Mouse (Mus musculus) ES-Bruce4 (cell line): ENCODE results near the gene Sdk2. TPM values are rescaled to one million over a fixed set of nuclear protein-coding genes. Genes with fewer than 3 reads are reported as not detected.

Source experiments
- H3K27ac ChIP-seq: 2 replicates; pipeline ENCODE4 v1.5.1; 2012; ENCODE audit warnings: low read length, inconsistent platforms; ENCODE audit not compliant: insufficient read depth
- H3K27me3 ChIP-seq: 2 replicates; pipeline ENCODE4 v1.6.1; 2012; ENCODE audit warnings: mild to moderate bottlenecking, low read length, inconsistent platforms; ENCODE audit not compliant: control insufficient read depth, poor library complexity, insufficient read depth, severe bottlenecking
- H3K36me3 ChIP-seq: 2 replicates; pipeline ENCODE4 v1.6.1; 2012; ENCODE audit warnings: inconsistent platforms, mild to moderate bottlenecking, low read length, moderate library complexity; ENCODE audit not compliant: control insufficient read depth, poor library complexity, insufficient read depth, severe bottlenecking
- H3K4me1 ChIP-seq: one replicate; pipeline ENCODE4 v1.8.1; 2011; ENCODE audit warnings: low read length; ENCODE audit not compliant: control insufficient read depth, insufficient read depth
- H3K4me3 ChIP-seq: 2 replicates; pipeline ENCODE4 v1.5.1; 2011; ENCODE audit warnings: low read depth, mild to moderate bottlenecking, low read length
- H3K9ac ChIP-seq: 2 replicates; pipeline ENCODE4 v1.6.1; 2012; ENCODE audit warnings: low read depth, mild to moderate bottlenecking, inconsistent platforms; ENCODE audit not compliant: poor library complexity, severe bottlenecking
- H3K9me3 ChIP-seq: replicated peaks from 2 replicates; pipeline ENCODE4 v1.6.1; 2012; ENCODE audit warnings: mild to moderate bottlenecking, low read length, inconsistent platforms; ENCODE audit not compliant: control insufficient read depth, poor library complexity, insufficient read depth, severe bottlenecking
- CTCF ChIP-seq: IDR thresholded peaks from one replicate; pipeline ENCODE4 v1.8.1; 2011; ENCODE audit warnings: low read depth, low read length
- EP300 ChIP-seq: IDR thresholded peaks from 2 replicates; pipeline ENCODE4 v1.6.1; 2011; ENCODE audit warnings: low read depth, low read length; ENCODE audit not compliant: insufficient read depth
- POLR2A ChIP-seq: IDR thresholded peaks from one replicate; pipeline ENCODE4 v1.8.1; 2011; ENCODE audit warnings: low read length; ENCODE audit not compliant: insufficient read depth
- polyA plus RNA-seq: library from polyadenylated mRNA; stranded (reverse); fragments of >200 nt; gene quantifications from 2 replicates; pipeline ENCODE4 v1.2.4, GENCODE M21; 2011; ENCODE audit warnings: low read depth; ENCODE audit not compliant: missing spikeins, insufficient read depth, insufficient read length

Gene Sdk2
- polyA plus RNA-seq, 1 experiment = 0.87 TPM

DNA sequence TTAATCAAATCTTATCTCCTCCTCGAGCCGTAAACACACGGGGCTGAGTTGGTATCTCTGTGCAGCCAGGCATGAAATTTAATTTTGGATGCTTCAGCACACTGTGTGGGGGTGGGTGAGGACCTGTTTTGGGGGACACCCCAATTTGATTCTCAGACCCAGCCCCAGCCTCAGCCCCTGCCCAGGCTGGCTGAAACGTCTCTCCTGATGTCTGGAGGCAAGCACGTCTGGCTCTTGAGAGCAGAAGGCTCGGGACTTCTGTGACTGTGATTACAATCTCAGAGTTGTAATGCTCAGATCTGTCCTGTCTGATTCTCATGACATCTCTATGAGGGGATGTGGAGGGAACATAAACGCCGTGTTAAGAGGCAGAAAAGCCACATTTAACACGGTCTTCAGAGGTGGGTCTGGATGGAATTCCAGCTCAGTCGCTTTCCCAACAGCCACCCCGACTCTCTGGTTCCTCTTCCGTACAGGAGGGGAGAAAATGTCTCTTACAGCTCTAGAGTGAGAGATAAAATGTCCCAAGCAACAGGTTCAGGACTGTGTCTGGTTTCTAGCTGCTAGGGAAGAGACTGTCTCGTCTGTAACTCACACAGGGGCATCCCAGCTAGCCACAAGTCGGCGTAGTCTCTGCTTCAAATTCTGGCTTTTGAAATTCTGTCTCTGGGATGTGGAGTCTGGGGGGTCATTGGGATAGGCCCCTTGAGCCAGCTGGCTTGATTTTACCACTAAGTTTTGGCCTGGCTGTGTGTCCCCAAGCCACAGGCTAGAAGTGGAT lies 50.5 kb downstream of the Sdk2 start:
- Histone ChIP-seq H3K9ac (no peak overlapping the region), H3K4me3 (no peak overlapping the region), H3K9me3 (no peaks in the 10 kb centered on the region), H3K27me3 (no peaks in the 10 kb centered on the region), H3K4me1 (no peaks in the 10 kb centered on the region), H3K27ac (no peak overlapping the region), H3K36me3 (no peaks in the 10 kb centered on the region)
- TF ChIP-seq CTCF (no peak), EP300 (no peak), POLR2A (no peak)

DNA sequence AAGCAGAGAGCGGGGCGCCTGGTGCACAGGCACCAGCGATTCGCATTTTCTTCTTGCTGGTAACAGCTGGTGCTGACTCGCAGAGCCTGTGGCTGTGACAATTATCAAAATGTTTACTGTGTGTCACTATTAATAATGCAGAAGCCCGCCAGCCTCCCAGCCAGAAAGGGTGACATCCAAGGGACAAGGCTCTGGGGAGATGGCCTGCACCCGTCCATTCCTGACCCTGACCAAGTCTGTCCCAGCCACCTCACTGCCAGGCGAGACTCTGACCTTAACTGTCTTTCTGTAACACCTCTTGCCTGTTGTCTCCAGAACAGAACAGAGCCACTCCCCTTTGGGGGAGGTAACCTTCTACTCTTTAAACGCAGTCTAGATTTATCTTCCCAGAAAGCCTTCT lies 55.3 kb downstream of the Sdk2 start:
- Histone ChIP-seq H3K4me3 (no peak overlapping the region), H3K9ac (no peak overlapping the region), H3K27me3 (no peaks in the 10 kb centered on the region), H3K27ac (no peak overlapping the region), H3K9me3 (no peaks in the 10 kb centered on the region), H3K36me3 (no peaks in the 10 kb centered on the region), H3K4me1 (no peaks in the 10 kb centered on the region)
- TF ChIP-seq POLR2A = no peak
- TF ChIP-seq CTCF = no peak
- no peak for TF ChIP-seq EP300

DNA sequence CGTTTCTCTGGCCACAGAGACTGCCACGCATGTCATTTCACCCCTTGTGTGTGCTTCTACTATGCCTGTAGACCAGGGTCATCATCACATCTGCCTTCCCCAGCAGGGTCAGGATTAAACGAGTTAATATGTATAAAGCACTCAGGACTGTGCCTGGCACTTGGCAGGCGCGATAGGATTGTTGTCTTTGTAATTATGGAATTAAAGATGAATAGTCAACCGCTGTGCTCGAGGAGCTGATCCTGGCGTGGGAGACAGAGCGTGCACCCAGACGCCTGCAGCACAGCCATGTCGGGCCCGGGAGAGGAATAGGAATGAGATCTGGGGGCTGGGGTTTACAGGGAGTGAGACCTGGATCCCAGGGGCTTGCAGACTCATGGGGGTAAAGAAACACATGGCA lies 61.0 kb downstream of the Sdk2 start:
- TF ChIP-seq POLR2A (no peak), CTCF (no peak), EP300 (no peak)
- no peaks in the 10 kb centered on the region for H3K4me1 ChIP-seq

DNA sequence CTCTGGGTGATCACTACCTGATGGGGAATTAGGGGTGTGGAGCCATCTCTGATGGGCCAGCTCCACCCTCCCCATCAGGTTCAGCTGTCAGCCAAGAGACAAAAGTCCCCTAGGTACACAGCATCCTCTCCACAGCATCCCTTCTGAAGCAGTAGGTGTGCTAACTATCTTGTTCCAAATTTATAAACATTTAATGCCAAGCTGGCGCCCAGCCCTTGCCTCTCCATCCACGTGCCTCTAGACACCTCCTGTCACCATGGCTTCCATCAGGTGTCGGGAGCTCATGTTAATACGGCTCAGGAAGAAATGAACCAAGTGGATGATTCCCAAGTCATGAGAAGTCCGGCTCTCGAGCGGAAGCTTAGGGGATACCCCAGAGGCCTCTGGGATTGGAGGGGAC lies 62.2 kb downstream of the Sdk2 start:
- H3K27ac ChIP-seq = no peak overlapping the region
- H3K36me3 ChIP-seq = no peaks in the 10 kb centered on the region
- H3K4me3 ChIP-seq = no peak overlapping the region
- H3K9ac ChIP-seq = no peak overlapping the region
- H3K27me3 ChIP-seq = no peaks in the 10 kb centered on the region
- TF ChIP-seq POLR2A (no peak), CTCF (no peak), EP300 (no peak)
- H3K4me1 ChIP-seq = no peaks in the 10 kb centered on the region
- H3K9me3 ChIP-seq = no peaks in the 10 kb centered on the region

More for the DNA sequence above, 61.0 kb downstream of the Sdk2 start:
- no peak overlapping the region for H3K4me3 ChIP-seq
- H3K9me3 ChIP-seq = no peaks in the 10 kb centered on the region
- no peaks in the 10 kb centered on the region for H3K27me3 ChIP-seq
- H3K27ac ChIP-seq = no peak overlapping the region
- H3K9ac ChIP-seq = no peak overlapping the region
- no peaks in the 10 kb centered on the region for H3K36me3 ChIP-seq

DNA sequence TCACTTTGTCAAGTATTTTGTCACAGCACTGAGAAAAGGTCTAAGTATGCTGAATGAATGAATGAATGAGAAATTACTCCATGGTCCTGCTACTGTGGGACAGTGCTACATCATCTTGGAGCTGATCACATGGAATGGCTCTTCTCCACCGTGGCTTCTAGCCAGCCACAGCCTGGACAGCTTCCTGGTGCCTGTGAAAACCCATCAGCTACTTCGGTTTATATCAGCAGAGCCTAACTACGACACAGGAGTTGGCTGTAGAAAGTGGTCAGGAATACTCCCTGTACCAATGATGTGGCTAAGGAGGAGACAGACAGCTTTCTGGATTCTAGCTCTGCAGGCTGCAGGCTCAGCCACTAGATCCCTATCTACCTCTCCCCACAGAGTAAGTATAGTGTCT lies 63.7 kb downstream of the Sdk2 start:
- Histone ChIP-seq H3K27ac (no peak overlapping the region), H3K4me1 (no peaks in the 10 kb centered on the region), H3K36me3 (no peaks in the 10 kb centered on the region), H3K4me3 (no peak overlapping the region), H3K9ac (no peak overlapping the region), H3K9me3 (no peaks in the 10 kb centered on the region), H3K27me3 (no peaks in the 10 kb centered on the region)
- no peak for TF ChIP-seq EP300
- no peak for TF ChIP-seq POLR2A
- no peak for TF ChIP-seq CTCF

DNA sequence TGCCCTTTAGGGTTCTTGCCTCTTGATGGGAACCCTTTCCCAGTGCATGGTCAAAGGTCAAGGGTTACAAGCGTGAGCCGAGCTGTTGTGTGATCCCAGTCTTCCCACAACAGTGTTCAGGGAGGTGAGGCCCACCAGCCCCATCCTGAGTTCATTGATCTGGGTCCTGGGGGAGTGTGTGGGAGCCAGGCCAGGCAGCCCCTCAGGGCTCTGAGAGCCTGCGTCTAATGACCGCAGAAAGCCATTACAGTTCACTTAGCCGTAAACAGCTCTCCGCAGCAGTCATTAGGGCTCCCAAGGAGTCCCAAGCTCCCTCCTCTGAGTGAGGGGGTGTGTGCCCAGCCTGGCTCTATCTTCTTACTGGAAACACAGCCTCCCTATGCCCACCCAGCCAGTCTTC lies 66.8 kb downstream of the Sdk2 start:
- Histone ChIP-seq H3K4me3 (no peak overlapping the region), H3K36me3 (no peaks in the 10 kb centered on the region), H3K4me1 (no peaks in the 10 kb centered on the region), H3K9me3 (no peaks in the 10 kb centered on the region), H3K27me3 (no peaks in the 10 kb centered on the region), H3K27ac (no peak overlapping the region), H3K9ac (no peak overlapping the region)
- no peak for TF ChIP-seq CTCF
- TF ChIP-seq POLR2A = no peak
- no peak for TF ChIP-seq EP300
